Mouse (Mus musculus) E14TG2a.4 (cell line): ENCODE measurements around the gene Col11a2.

Experiments
- H3K27me3 ChIP-seq: 2 replicates; pipeline ENCODE4 v1.6.1; 2014; ENCODE audit warnings: low read length, control low read depth; ENCODE audit not compliant: insufficient read depth
- H3K36me3 ChIP-seq: 2 replicates; pipeline ENCODE4 v1.6.1; 2014; ENCODE audit warnings: low read length, control low read depth; ENCODE audit not compliant: insufficient read depth
- H3K4me1 ChIP-seq: replicated peaks from 2 replicates; pipeline ENCODE4 v1.6.1; 2014; ENCODE audit warnings: low read depth, low read length, control low read depth
- H3K4me3 ChIP-seq: replicated peaks from 2 replicates; pipeline ENCODE4 v1.5.1; 2014; ENCODE audit warnings: mild to moderate bottlenecking, low read length
- H3K9me3 ChIP-seq: 2 replicates; pipeline ENCODE4 v1.6.1; 2014; ENCODE audit warnings: low read length, control low read depth
- CTCF ChIP-seq: conservative IDR thresholded peaks from 2 replicates; pipeline ENCODE4 v1.5.1; 2014; ENCODE audit warnings: low read length
- NANOG ChIP-seq: IDR thresholded peaks from 2 replicates; pipeline ENCODE4 v1.6.1; 2014; ENCODE audit warnings: borderline replicate concordance, low read length, mixed read lengths
- POU5F1 ChIP-seq: IDR thresholded peaks from 2 replicates; pipeline ENCODE4 v1.6.1; 2014; ENCODE audit warnings: low read length, borderline replicate concordance

Gene Col11a2

DNA sequence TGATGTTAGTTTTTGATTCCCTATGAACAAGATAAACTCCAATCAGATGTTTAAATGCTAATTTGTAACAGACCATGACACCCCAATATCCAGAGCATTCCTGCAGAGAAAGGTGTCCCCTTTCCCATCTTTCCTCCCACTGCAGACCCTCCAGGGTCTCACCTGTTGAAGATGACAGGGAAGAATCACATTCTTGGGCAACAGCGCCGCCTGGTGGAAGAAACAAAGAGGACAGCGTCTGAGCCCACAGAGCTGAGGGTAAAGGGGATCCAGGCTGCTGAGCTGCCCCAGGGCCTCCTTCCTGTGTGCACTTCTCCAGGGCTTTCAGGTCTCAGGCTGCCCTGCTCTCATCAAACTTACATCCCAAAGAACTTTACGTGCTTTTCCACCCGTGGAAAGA lies 35.8 kb upstream of the Col11a2 start:
- peaks cover 21% of the 10 kb centered on the region for H3K4me1 ChIP-seq
- H3K36me3 ChIP-seq: no peaks in the 10 kb centered on the region
- TF ChIP-seq NANOG: no peak
- TF ChIP-seq CTCF: peak; percentile 96
- peaks cover 49% of the 10 kb centered on the region for H3K27me3 ChIP-seq
- peak overlapping the region; percentile 39; the same call in 1 of the 2 replicates for H3K4me3 ChIP-seq
- H3K9me3 ChIP-seq: 0 out of 2 replicates have a peak, but pooled peaks cover 4% of the 10 kb centered on the region

DNA sequence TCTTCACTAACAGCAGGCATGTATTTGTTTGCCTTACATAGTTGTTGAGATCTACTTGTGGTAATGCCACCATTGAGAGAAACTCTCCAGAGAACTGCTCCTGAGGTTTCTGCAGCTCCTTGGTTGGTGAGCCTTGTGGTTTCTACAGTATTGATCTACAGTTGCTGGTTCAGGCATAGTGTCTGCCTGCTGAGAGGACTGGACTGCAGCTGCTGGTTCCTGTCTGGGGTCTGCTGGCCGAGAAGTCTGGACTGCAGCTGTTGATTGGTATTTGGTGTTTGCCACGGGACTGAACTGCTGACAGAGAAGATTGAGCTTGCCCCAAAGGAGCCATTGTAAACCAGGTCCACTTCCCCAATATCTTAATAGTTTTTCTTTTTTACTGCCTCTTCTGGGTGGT lies 32.7 kb upstream of the Col11a2 start:
- H3K27me3 ChIP-seq: peaks cover 18% of the 10 kb centered on the region
- H3K4me3 ChIP-seq: no peak overlapping the region
- H3K36me3 ChIP-seq: no peaks in the 10 kb centered on the region
- H3K9me3 ChIP-seq: 0 out of 2 replicates have a peak, but pooled peaks cover 4% of the 10 kb centered on the region
- TF ChIP-seq NANOG: no peak
- TF ChIP-seq CTCF: no peak
- no peak for TF ChIP-seq POU5F1
- H3K4me1 ChIP-seq: peaks cover 13% of the 10 kb centered on the region

DNA sequence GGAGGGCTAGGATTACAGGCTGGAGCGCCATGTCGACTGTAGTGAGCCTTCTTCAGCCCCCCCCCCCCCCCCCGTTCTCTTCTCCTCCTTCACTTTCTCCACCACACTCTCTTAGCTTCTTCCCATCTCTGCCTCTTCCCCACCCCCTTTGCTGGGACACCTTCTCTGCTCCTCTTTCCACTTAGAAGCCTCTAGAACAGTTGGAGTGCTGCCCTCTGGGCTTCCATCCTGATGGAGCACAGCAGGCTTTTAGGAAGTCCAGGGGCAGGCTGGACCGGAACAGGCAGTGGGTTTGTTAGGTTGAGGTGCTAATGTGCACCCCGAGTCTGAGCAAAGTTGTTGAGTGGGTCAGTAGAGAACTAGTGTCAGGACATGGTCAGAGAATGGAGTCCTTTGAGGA lies 29.1 kb upstream of the Col11a2 start:
- Histone ChIP-seq H3K27me3 (peaks cover 9% of the 10 kb centered on the region; the same call in 1 of the 2 replicates), H3K36me3 (no peaks in the 10 kb centered on the region), H3K4me3 (no peak overlapping the region), H3K4me1 (peaks cover 4% of the 10 kb centered on the region), H3K9me3 (peaks cover 23% of the 10 kb centered on the region)
- TF ChIP-seq NANOG (no peak), CTCF (no peak), POU5F1 (no peak)

DNA sequence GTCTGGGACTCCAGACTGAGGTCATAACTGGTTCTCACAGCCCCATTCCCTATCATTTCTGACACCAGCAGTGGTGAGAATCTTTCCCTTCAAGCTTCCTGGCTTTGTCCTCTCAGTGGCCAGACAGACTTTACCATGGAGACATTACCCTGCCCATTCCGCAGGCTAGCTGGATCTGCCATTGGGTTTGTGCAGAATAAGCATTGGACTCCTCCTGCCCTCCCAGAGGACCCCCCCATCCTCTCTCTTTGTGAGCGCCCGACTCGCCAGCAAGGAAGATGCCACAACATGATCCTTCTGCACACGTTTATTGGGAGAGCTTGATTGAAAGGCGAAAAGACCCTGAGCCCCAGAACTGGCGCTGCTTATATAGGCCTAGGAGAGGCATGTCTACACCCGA lies 25.8 kb upstream of the Col11a2 start:
- TF ChIP-seq POU5F1 (no peak), CTCF (no peak), NANOG (no peak)
- Histone ChIP-seq H3K36me3 (no peaks in the 10 kb centered on the region), H3K9me3 (peaks cover 51% of the 10 kb centered on the region), H3K27me3 (no peaks in the 10 kb centered on the region), H3K4me3 (no peak overlapping the region), H3K4me1 (no peaks in the 10 kb centered on the region)

GRCm38 (mm10) chr17:34021539-34022413 lies 17.5 kb upstream of the Col11a2 start:
- Histone ChIP-seq H3K4me1 (peaks cover 47% of the 10 kb centered on the region), H3K9me3 (peaks cover 44% of the 10 kb centered on the region), H3K4me3 (peak overlapping the region; percentile 95), H3K27me3 (peaks cover 16% of the 10 kb centered on the region), H3K36me3 (peaks cover 26% of the 10 kb centered on the region)
- TF ChIP-seq POU5F1 (no peak), NANOG (no peak), CTCF (no peak)

GRCm38 (mm10) chr17:34022414-34022783 lies 16.8 kb upstream of the Col11a2 start:
- Histone ChIP-seq H3K36me3 (peaks cover 26% of the 10 kb centered on the region), H3K4me1 (peaks cover 52% of the 10 kb centered on the region), H3K27me3 (peaks cover 17% of the 10 kb centered on the region), H3K9me3 (peaks cover 39% of the 10 kb centered on the region), H3K4me3 (peak overlapping the region; percentile 95)
- no peak for TF ChIP-seq POU5F1
- no peak for TF ChIP-seq CTCF
- no peak for TF ChIP-seq NANOG

DNA sequence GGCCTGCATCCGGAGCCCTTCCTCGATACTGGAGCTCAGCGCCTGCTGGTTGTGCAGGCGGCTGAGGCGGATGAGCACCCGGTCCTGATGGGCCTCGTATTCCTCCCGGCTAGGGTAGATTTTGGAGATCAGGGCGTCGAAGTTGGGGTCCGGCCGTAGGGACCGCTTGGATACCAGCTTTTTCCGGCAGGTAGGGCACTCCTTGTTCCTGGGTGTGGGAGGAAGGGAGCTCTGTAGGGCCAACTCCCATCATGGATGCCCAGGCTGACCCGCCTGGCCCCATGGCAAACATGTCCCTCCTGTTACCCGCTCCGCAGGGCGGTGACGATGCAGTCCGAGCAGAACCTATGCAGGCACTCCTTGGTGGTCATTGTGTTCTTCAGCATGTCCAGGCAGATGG lies 16.2 kb upstream of the Col11a2 start:
- H3K4me1 ChIP-seq: peaks cover 52% of the 10 kb centered on the region
- peaks cover 17% of the 10 kb centered on the region for H3K27me3 ChIP-seq
- H3K36me3 ChIP-seq: peaks cover 26% of the 10 kb centered on the region
- no peak for TF ChIP-seq NANOG
- TF ChIP-seq CTCF: no peak
- no peak for TF ChIP-seq POU5F1
- peak overlapping the region; percentile 95 for H3K4me3 ChIP-seq
- H3K9me3 ChIP-seq: peaks cover 35% of the 10 kb centered on the region

DNA sequence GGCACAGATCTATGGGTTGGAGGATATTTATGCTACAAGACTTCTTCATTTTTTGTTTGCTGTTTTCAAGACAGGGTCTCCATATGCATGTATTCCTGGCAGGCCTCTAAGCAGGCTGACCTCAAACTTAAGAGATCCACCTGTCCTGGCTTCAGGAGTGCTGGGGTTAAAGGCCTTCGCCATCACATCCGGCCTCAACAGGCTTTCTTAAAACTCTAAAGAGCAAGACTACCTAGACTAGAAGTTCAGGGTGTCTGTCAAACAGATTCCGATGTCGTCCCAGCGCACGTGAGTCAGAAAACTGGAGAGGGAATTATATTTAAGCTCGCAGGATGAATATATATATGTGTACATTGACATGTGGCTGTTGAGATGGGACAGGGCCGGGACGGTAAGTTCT lies 15.6 kb upstream of the Col11a2 start:
- TF ChIP-seq NANOG: no peak
- TF ChIP-seq CTCF: no peak
- TF ChIP-seq POU5F1: no peak

GRCm38 (mm10) chr17:34024317-34024821 lies 14.9 kb upstream of the Col11a2 start, which contains the start of gene Ring1:
Ring1 (minus strand) TSS chr17:34024680.
- Histone ChIP-seq H3K27me3 (peaks cover 17% of the 10 kb centered on the region), H3K36me3 (peaks cover 39% of the 10 kb centered on the region), H3K4me3 (peak within 1 kb of the TSS; percentile 95), H3K4me1 (peaks cover 66% of the 10 kb centered on the region), H3K9me3 (peaks cover 24% of the 10 kb centered on the region)
- TF ChIP-seq CTCF: no peak
- TF ChIP-seq POU5F1: no peak
- no peak for TF ChIP-seq NANOG

More for the DNA sequence above, 15.6 kb upstream of the Col11a2 start:
- Histone ChIP-seq H3K4me1 (peaks cover 59% of the 10 kb centered on the region), H3K27me3 (peaks cover 17% of the 10 kb centered on the region), H3K9me3 (peaks cover 31% of the 10 kb centered on the region), H3K36me3 (peaks cover 32% of the 10 kb centered on the region), H3K4me3 (peak overlapping the region; percentile 95)
